Mouse (Mus musculus): Measurements from ENCODE around the gene Lats2.

- TF ChIP-seq POLR2A (IDR thresholded peaks at IDR 0.05; ENCODE audit: borderline replicate concordance, insufficient read depth, low read length) (no peak), CTCF (IDR thresholded peaks at IDR 0.05; ENCODE audit: borderline replicate concordance, insufficient read depth, low read depth, low read length) (peak; percentile 35; the same call in 1 of the 2 replicates)
Observed at GRCm38 (mm10) chr14:57695550-57695949, 62.6 kb downstream of the Lats2 start.
